Mouse (Mus musculus): ENCODE measurements at regions not wholly inside any gene's neighbourhood (a gene's known extent, or its start where the extent isn't known, plus 50 kb on each side); places are given as distances from the start of the nearest gene placed in this dataset.

GRCm38 (mm10) chr9:58428795-58429194, 58.5 kb upstream of the Tbc1d21 start:
- TF ChIP-seq POLR2A (IDR thresholded peaks at IDR 0.05; ENCODE audit: borderline replicate concordance, insufficient read depth, low read length) (no peak), CTCF (IDR thresholded peaks at IDR 0.05; ENCODE audit: borderline replicate concordance, insufficient read depth, low read depth, low read length) (no peak)
